Mouse (Mus musculus) B cell, adult 67 days (primary cell): ENCODE results near the gene Trmt1. TPM values are rescaled to one million over a fixed set of nuclear protein-coding genes. Genes with fewer than 3 reads are reported as not detected.

Experiments used
- total RNA-seq, 2 experiments: library from RNA; stranded (reverse); gene quantifications; 4 replicates each; pipeline ENCODE4 v1.2.4; 2023

The Trmt1 gene
- 100 to 1,000 TPM; 187 to 197 TPM for total RNA-seq

GRCm38 (mm10) chr8:84686191-84687002, at the start of gene Trmt1:
Trmt1 (plus strand) TSS chr8:84686307.

GRCm38 (mm10) chr8:84662581-84663065, 23.5 kb upstream of the Trmt1 start, which contains the start of gene Ier2:
Ier2 (minus strand) TSS chr8:84662852.

GRCm38 (mm10) chr8:84687705-84688100, 1.6 kb downstream of the Trmt1 start, which contains the start of gene Nacc1:
Nacc1 (minus strand) TSS chr8:84687862.

GRCm38 (mm10) chr8:84700941-84701911, 15.1 kb downstream of the Trmt1 start, which contains the start of gene Lyl1:
Lyl1 (plus strand) TSS chr8:84701457.

GRCm38 (mm10) chr8:84722850-84723570, 36.9 kb downstream of the Trmt1 start, which contains the start of gene G430095P16Rik:
G430095P16Rik (plus strand) TSS chr8:84723007.

Other genes with a start within 250 kb of the Trmt1 start
- gene Ier2, start 23.5 kb upstream of the Trmt1 start, total RNA-seq: 100 to 1,000 TPM; 226 to 246 TPM
- 10 to 100 TPM; 60.9 to 61.2 TPM for gene Nacc1, start 1.6 kb downstream of the Trmt1 start, total RNA-seq
- 100 to 1,000 TPM; 121 to 155 TPM for gene Lyl1, start 15.2 kb downstream of the Trmt1 start, total RNA-seq
- gene G430095P16Rik, start 36.7 kb downstream of the Trmt1 start, total RNA-seq: not detected
- 1 to 10 TPM; 2.1 to 3.5 TPM for gene Nfix, start 114.0 kb downstream of the Trmt1 start, total RNA-seq
- 1 to 10 TPM; 3.7 TPM for gene Dand5, start 136.5 kb downstream of the Trmt1 start, total RNA-seq
- 10 to 100 TPM; 11.6 to 15.1 TPM for gene Gadd45gip1, start 145.2 kb downstream of the Trmt1 start, total RNA-seq
- gene Rad23a, start 154.4 kb downstream of the Trmt1 start, total RNA-seq: 10 to 100 TPM; 50.4 to 66.1 TPM
- 100 to 1,000 TPM; 565 to 613 TPM for gene Calr, start 160.6 kb downstream of the Trmt1 start, total RNA-seq
- gene Farsa, start 170.7 kb downstream of the Trmt1 start, total RNA-seq: 10 to 100 TPM; 77.3 to 81.2 TPM
- 1 to 10 TPM; 5.8 to 8.6 TPM for gene Syce2, start 185.8 kb downstream of the Trmt1 start, total RNA-seq
- 10 to 100 TPM; 22.0 to 32.9 TPM for gene Gcdh, start 207.6 kb downstream of the Trmt1 start, total RNA-seq
- gene Klf1, start 215.6 kb downstream of the Trmt1 start, total RNA-seq: not detected
- gene Dnase2a, start 222.3 kb downstream of the Trmt1 start, total RNA-seq: 10 to 100 TPM; 62.8 to 69.8 TPM